Mouse (Mus musculus): ENCODE measurements around the gene March9.

GRCm38 (mm10) chr10:127054646-127055045 lies 5.3 kb downstream of the March9 start:
- TF ChIP-seq GATA1 (IDR thresholded peaks at IDR 0.05; ENCODE audit: borderline replicate concordance, low read length) (no peak), FLI1 (IDR thresholded peaks at IDR 0.05; ENCODE audit: low read length) (no peak)
